Mouse (Mus musculus) intestine, embryonic 16.5 days (tissue): ENCODE data around the gene Diras1. TPM values are rescaled to one million over a fixed set of nuclear protein-coding genes. Genes with fewer than 3 reads are reported as not detected.
A peak's percentile ranks its signal among the peaks of the same experiment; 100 is the strongest.

Experiments
- ATAC-seq: fragments of 200-750 bp; cut with Nextera tagmentation; 2 replicates; pipeline ENCODE4 v1.8.0; 2017; ENCODE audit warnings: moderate TSS enrichment, moderate library complexity
- H3K27ac ChIP-seq: fragments of 300-500 bp; sonication (generic); 2 replicates; pipeline ENCODE4 v1.5.1; 2014; ENCODE audit warnings: mild to moderate bottlenecking, low read length
- H3K27me3 ChIP-seq: fragments of 300-500 bp; sonication (generic); replicated peaks from 2 replicates; pipeline ENCODE4 v1.6.1; 2014; ENCODE audit warnings: low read length, control low read depth, mixed read lengths; ENCODE audit not compliant: control insufficient read depth, insufficient read depth
- H3K36me3 ChIP-seq: fragments of 300-500 bp; sonication (generic); 2 replicates; pipeline ENCODE4 v1.6.1; 2014; ENCODE audit warnings: low read length, control low read depth; ENCODE audit not compliant: control insufficient read depth, insufficient read depth
- H3K4me1 ChIP-seq: fragments of 300-500 bp; sonication (generic); 2 replicates; pipeline ENCODE4 v1.6.1; 2014; ENCODE audit warnings: low read length, control low read depth, mixed read lengths; ENCODE audit not compliant: control insufficient read depth, insufficient read depth
- H3K4me2 ChIP-seq: fragments of 300-500 bp; sonication (generic); 2 replicates; pipeline ENCODE4 v1.6.1; 2014; ENCODE audit warnings: low read depth, low read length, control low read depth
- H3K4me3 ChIP-seq: fragments of 300-500 bp; sonication (generic); 2 replicates; pipeline ENCODE4 v1.5.1; 2014; ENCODE audit warnings: mild to moderate bottlenecking, low read length
- H3K9ac ChIP-seq: fragments of 300-500 bp; sonication (generic); 2 replicates; pipeline ENCODE4 v1.6.1; 2014; ENCODE audit warnings: low read depth, low read length
- H3K9me3 ChIP-seq: fragments of 300-500 bp; sonication (generic); 2 replicates; pipeline ENCODE4 v1.6.1; 2016; ENCODE audit warnings: low read length, control low read depth; ENCODE audit not compliant: control insufficient read depth
- WGBS: fragments of 180-500 bp; shearing (Covaris S2); extraction: QIAGEN DNeasy Blood & Tissue Kit; methylation state at CpG from one replicate; pipeline ENCODE4 v1.1.7; 2014; 5-methylcytosine and 5-hydroxymethylcytosine counted together
- polyA plus RNA-seq: library from polyadenylated mRNA; unstranded; fragments of >200 nt; fragmentation: Nextera tagmentation; extraction: Ambion mirVana; gene quantifications from 2 replicates; pipeline ENCODE4 v1.2.1, GENCODE M21; 2015

Gene Diras1
- polyA plus RNA-seq, 1 experiment from 2014 or later = 0.92 TPM

DNA sequence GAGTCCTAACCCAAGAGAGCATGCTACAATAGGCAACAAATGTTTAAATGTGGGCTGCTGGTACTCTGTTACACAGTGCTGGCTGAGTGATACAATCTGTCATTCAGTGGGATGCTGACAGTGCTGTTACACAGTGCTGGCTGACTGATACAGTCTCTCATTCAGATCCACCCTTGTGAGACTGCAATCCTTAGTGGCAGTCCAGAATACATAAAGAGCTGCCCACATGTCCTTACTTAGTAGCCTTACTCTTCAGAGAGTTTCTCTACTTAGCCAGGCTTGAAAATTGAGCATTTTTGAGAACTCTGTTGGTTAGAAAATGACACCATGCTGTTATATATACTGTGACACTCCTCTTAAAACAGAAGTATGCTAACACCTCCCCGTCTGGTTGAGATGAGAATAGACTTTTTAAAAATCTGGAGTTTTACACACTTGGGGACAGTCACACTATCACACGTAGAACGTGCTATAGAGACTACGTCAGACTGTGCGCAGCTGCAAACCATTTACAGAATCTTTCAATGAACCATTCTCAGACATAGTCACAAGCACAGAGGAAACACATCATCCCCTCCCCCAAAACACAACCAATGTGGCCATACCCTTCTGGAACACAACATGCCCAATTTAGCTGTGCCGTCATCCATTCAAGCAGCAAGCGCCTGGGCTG lies 19.3 kb downstream of the Diras1 start:
- WGBS = 91% methylated on average over 7 of the region's 7 CpGs
- no peak overlapping the region for H3K9ac ChIP-seq
- H3K27me3 ChIP-seq = no peaks in the 10 kb centered on the region
- H3K4me2 ChIP-seq = no peak overlapping the region
- H3K9me3 ChIP-seq = no peaks in the 10 kb centered on the region
- no peaks in the 10 kb centered on the region for H3K4me1 ChIP-seq
- ATAC-seq = no peak
- H3K36me3 ChIP-seq = no peaks in the 10 kb centered on the region
- no peak overlapping the region for H3K4me3 ChIP-seq
- H3K27ac ChIP-seq = no peak overlapping the region

DNA sequence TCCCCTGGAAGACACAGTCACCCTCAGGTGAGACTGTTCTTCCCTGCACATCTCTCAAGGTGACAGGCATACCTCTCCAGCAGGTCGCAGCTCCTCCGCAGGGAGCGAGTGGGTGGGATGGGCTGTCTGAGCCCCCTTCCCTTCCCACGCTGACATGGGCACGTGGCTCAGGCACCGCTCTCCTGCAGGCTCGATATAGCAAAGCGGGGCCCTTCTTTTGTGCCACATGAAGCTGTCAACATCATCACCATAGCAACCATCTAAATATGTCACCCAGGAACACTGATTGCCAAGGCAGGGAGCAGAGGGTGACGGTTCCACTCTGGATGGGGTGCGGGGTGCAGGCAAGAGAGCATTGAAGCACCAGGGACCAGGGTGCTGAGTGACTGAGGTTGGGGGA lies 24.3 kb downstream of the Diras1 start:
- 53% methylated on average over 10 of the region's 10 CpGs for whole genome bisulfite sequencing
- peaks cover 4% of the 10 kb centered on the region; the same call in 1 of the 2 replicates for H3K4me1 ChIP-seq
- H3K9ac ChIP-seq = no peak overlapping the region
- H3K27ac ChIP-seq = no peak overlapping the region
- H3K36me3 ChIP-seq = no peaks in the 10 kb centered on the region
- H3K9me3 ChIP-seq = no peaks in the 10 kb centered on the region
- peaks cover 9% of the 10 kb centered on the region; the same call in 1 of the 2 replicates for H3K27me3 ChIP-seq
- ATAC-seq = no peak
- no peak overlapping the region for H3K4me2 ChIP-seq
- H3K4me3 ChIP-seq = no peak overlapping the region

DNA sequence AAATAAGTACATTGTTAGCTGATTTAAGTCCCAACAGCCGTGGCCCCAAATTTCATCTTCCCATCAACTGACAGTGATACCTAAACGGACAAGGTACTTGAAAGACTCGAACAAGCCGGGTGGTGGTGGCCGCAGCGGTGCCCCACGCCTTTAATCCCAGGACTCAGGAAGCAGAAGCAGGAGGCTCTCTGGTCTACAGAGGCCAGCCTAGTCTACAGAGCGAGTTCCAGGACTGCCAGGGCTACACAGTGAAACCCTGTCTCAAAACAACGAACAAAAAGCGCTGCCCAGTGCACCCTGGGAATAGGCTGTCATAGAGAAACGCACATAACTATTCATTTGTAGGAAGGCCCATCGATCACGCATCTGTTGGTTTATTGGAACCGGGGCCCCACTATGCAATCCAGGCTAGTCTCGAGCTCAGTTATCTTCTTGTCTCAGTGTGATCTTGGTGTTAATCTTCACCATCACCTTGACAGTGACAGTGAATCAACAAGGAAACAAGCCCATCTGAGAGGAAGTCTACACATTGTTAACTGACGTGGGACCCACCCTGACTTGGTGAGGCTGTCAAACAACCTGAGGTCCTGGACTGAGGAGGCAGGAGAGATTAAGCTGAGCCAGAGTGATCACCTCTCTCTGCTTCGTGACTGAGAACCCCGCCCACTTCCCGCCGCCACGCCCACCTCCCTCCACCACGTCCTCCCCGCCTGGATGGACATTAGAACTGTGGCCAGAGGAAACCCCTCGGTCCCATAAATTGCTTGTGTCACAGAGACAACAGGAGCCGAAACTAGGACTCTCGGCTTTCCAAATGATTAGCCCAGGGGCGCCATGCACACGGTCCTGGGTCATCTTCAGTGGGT lies 25.0 kb downstream of the Diras1 start:
- Histone ChIP-seq H3K36me3 (no peaks in the 10 kb centered on the region), H3K4me1 (peaks cover 4% of the 10 kb centered on the region; the same call in 1 of the 2 replicates), H3K4me3 (no peak overlapping the region), H3K9me3 (no peaks in the 10 kb centered on the region), H3K27ac (no peak overlapping the region), H3K27me3 (peaks cover 9% of the 10 kb centered on the region; the same call in 1 of the 2 replicates), H3K9ac (no peak overlapping the region), H3K4me2 (no peak overlapping the region)
- ATAC-seq = no peak
- 42% methylated on average over 28 of the region's 28 CpGs for WGBS

GRCm38 (mm10) chr10:80999362-81000196 lies 25.9 kb downstream of the Diras1 start:
- WGBS = 25% methylated on average over 37 of the region's 37 CpGs
- H3K36me3 ChIP-seq = no peaks in the 10 kb centered on the region
- H3K9ac ChIP-seq = peak overlapping the region; percentile 29; the same call in 1 of the 2 replicates
- peak overlapping the region; percentile 22; the same call in 1 of the 2 replicates for H3K4me2 ChIP-seq
- H3K9me3 ChIP-seq = no peaks in the 10 kb centered on the region
- H3K4me3 ChIP-seq = no peak overlapping the region
- ATAC-seq = peak; percentile 77
- no peak overlapping the region for H3K27ac ChIP-seq
- H3K27me3 ChIP-seq = peaks cover 10% of the 10 kb centered on the region; the same call in 1 of the 2 replicates
- peaks cover 6% of the 10 kb centered on the region for H3K4me1 ChIP-seq

DNA sequence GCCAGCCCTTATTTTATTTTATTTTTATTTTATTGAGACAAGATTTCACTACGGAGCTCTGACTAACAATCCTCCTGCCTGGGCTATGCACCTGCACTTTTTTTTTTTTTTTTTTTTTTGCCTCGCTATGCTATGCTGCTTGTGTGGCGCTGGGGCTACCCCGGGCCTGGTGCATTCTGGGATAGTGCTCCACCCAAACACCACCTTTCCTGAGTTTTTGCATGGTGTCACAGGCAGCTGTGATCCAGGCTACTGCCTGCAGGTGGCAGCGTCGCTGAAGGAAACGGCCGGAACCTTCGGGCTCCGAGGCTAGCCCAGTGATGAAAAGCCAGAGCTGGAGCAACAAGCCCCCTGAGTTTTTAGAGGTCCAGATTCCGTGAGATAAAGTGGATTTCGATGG lies 26.7 kb downstream of the Diras1 start:
- Histone ChIP-seq H3K4me2 (no peak overlapping the region), H3K9me3 (no peaks in the 10 kb centered on the region), H3K4me1 (peaks cover 6% of the 10 kb centered on the region), H3K9ac (no peak overlapping the region), H3K27me3 (peaks cover 11% of the 10 kb centered on the region; the same call in 1 of the 2 replicates), H3K27ac (no peak overlapping the region), H3K4me3 (no peak overlapping the region), H3K36me3 (no peaks in the 10 kb centered on the region)
- WGBS = 16% methylated on average over 12 of the region's 12 CpGs
- peak; percentile 44; the same call in 1 of the 2 replicates for ATAC-seq

DNA sequence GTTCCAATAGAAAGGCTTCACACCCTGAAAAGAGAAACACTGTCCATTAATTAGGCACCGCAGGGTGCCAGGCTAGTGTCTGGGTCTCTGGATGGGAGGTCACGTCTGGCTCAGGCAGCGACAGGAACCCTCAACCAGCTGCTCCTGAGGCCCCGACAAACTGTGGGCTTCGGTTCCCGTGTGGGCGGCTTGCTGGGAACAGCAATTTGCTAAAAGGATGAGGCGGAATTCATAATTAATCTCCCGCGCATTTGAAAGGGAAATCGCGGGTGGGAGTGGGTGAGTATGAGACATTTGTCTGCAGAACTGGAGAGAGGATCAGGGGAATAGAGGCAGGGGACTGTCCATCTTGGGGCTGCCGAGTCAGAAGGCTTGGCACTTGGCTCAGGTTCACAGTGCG lies 27.4 kb downstream of the Diras1 start:
- H3K4me1 ChIP-seq = peaks cover 6% of the 10 kb centered on the region
- no peak for ATAC-seq
- H3K27me3 ChIP-seq = peaks cover 11% of the 10 kb centered on the region; the same call in 1 of the 2 replicates
- no peak overlapping the region for H3K9ac ChIP-seq
- WGBS = 46% methylated on average over 14 of the region's 14 CpGs
- H3K4me3 ChIP-seq = no peak overlapping the region
- no peak overlapping the region for H3K27ac ChIP-seq
- no peaks in the 10 kb centered on the region for H3K36me3 ChIP-seq
- no peak overlapping the region for H3K4me2 ChIP-seq
- no peaks in the 10 kb centered on the region for H3K9me3 ChIP-seq

DNA sequence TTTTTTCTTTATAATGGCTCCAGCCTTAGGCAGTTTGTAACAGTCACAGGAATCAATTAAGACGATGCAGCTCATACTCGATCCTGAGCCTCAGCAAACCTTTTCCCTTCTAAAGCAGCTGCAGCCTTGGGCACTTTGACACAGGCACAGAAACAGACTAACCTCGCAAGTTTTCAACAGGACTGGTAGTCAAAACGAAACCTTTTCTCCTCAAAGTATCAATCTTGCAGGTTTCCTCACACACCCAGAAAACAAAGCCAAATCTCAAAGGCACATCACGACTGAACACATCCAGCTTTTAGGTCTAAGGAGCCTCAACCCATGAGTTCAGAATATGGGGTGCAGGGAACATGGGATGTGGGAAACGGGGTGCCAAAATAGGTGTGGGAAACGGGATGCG lies 28.1 kb downstream of the Diras1 start:
- ATAC-seq = no peak
- Histone ChIP-seq H3K27ac (no peak overlapping the region), H3K27me3 (peaks cover 11% of the 10 kb centered on the region; the same call in 1 of the 2 replicates), H3K4me3 (no peak overlapping the region), H3K9me3 (no peaks in the 10 kb centered on the region), H3K36me3 (no peaks in the 10 kb centered on the region), H3K9ac (no peak overlapping the region), H3K4me2 (no peak overlapping the region), H3K4me1 (peaks cover 6% of the 10 kb centered on the region)
- WGBS = 85% methylated on average over 8 of the region's 8 CpGs

DNA sequence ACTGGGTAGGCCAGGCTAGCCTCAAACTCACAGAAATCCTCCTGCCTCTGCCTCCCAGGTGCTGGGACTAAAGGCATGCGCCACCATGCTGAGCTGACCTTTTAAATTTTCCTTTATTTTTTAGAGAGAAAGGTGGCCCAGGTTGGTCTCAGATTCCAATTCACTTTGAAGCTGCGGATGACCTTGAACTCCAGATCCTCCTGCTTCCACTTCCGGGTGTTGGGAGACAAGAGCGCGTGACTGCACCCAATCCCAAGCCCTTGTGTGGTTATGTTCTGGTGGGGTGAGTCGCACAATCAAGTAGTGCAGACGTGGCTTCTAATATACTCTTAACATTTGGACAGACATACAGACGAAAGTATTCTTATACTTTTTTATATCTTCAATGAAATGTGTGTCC lies 29.0 kb downstream of the Diras1 start:
- ATAC-seq = no peak
- Histone ChIP-seq H3K4me3 (no peak overlapping the region), H3K36me3 (no peaks in the 10 kb centered on the region), H3K9me3 (no peaks in the 10 kb centered on the region), H3K27me3 (peaks cover 11% of the 10 kb centered on the region; the same call in 1 of the 2 replicates), H3K27ac (no peak overlapping the region), H3K9ac (no peak overlapping the region), H3K4me2 (no peak overlapping the region), H3K4me1 (peaks cover 6% of the 10 kb centered on the region)
- WGBS = 94% methylated on average over 8 of the region's 8 CpGs
